Mouse (Mus musculus) spleen, postnatal 36 days (tissue): Measurements from ENCODE around the gene Sox11.

Source experiments
- DNase-seq, 2 experiments: peaks; one replicate each; pipeline ENCODE4 v3.0.0; 2022; ENCODE audit warnings: low spot score in 2 of 2, mixed read lengths in 1 of 2

Sox11 gene

GRCm38 (mm10) chr12:27341871-27342690, at the start of gene Sox11:
TSS of gene Sox11 (minus strand) at chr12:27342574.
- DNase-seq, result no peak

- no peak for DNase-seq
Measured at GRCm38 (mm10) chr12:27391652-27392305, 49.4 kb upstream of the Sox11 start.

- no peak for DNase-seq
Measured at GRCm38 (mm10) chr12:27390439-27390838, 48.1 kb upstream of the Sox11 start.

GRCm38 (mm10) chr12:27389429-27389828, 47.1 kb upstream of the Sox11 start:
- DNase-seq, result no peak

- DNase-seq, result no peak
Measured at GRCm38 (mm10) chr12:27372505-27372904, 30.1 kb upstream of the Sox11 start.

- DNase-seq, result no peak
Measured at GRCm38 (mm10) chr12:27370756-27371155, 28.4 kb upstream of the Sox11 start.

GRCm38 (mm10) chr12:27367476-27367875, 25.1 kb upstream of the Sox11 start:
- no peak for DNase-seq

- no peak for DNase-seq
Measured at GRCm38 (mm10) chr12:27363840-27364640, 21.7 kb upstream of the Sox11 start.

GRCm38 (mm10) chr12:27357076-27357637, 14.8 kb upstream of the Sox11 start:
- DNase-seq, result no peak

- no peak for DNase-seq
Measured at GRCm38 (mm10) chr12:27356571-27356970, 14.2 kb upstream of the Sox11 start.

GRCm38 (mm10) chr12:27343606-27344410, 1.4 kb upstream of the Sox11 start:
- DNase-seq, result no peak

GRCm38 (mm10) chr12:27342691-27343605, 574 bp upstream of the Sox11 start:
- no peak for DNase-seq

GRCm38 (mm10) chr12:27341130-27341870, 1.1 kb downstream of the Sox11 start:
- no peak for DNase-seq

- no peak for DNase-seq
Measured at GRCm38 (mm10) chr12:27340451-27341035, 1.8 kb downstream of the Sox11 start.

- DNase-seq, result no peak
Measured at GRCm38 (mm10) chr12:27339171-27339751, 3.1 kb downstream of the Sox11 start.

GRCm38 (mm10) chr12:27338721-27339170, 3.6 kb downstream of the Sox11 start:
- no peak for DNase-seq

GRCm38 (mm10) chr12:27338116-27338515, 4.3 kb downstream of the Sox11 start:
- no peak for DNase-seq

- no peak for DNase-seq
Measured at GRCm38 (mm10) chr12:27337482-27337881, 4.9 kb downstream of the Sox11 start.
